Mouse (Mus musculus) spleen, adult 12 weeks (tissue): ENCODE data around the gene Tomm6.

Source experiments
- DNase-seq: peaks from one replicate; pipeline ENCODE4 v3.0.0; 2022; ENCODE audit warnings: low spot score

Tomm6 gene

GRCm38 (mm10) chr17:47651953-47652352 is 36.2 kb downstream of the Tomm6 start:
- no peak for DNase-seq

GRCm38 (mm10) chr17:47648966-47649365 is 39.2 kb downstream of the Tomm6 start:
- no peak for DNase-seq

DNA sequence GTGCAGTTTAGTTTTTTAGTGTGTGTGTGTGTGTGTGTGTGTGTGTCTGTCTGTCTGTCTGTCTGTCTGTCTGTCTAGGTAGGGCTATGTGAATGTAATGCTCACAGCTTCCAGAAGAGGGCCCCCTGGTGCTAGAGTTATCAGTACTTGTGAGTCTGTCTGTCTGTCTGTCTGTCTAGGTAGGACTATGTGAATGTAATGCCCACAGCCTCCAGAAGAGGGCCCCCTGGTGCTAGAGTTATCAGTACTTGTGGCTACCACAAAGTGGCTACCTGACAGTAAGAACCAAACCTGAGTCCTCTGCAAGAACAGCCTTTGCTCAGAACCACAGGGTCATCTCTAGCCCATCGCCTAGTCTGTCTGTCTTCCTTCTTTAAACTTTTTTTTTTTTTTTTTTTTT is 41.5 kb downstream of the Tomm6 start:
- DNase-seq, result peak; percentile 49

- DNase-seq, result no peak
Measured at GRCm38 (mm10) chr17:47642992-47643391, 45.2 kb downstream of the Tomm6 start.
